Mouse (Mus musculus) lung, postnatal 0 days (tissue): ENCODE measurements at regions not wholly inside any gene's neighbourhood (a gene's known extent, or its start where the extent isn't known, plus 50 kb on each side); places are given as distances from the start of the nearest gene placed in this dataset.

Experiments used
- CTCF ChIP-seq: IDR thresholded peaks from 2 replicates; pipeline ENCODE4 v1.5.1; 2016; ENCODE audit warnings: antibody characterized with exemption, mild to moderate bottlenecking
- EP300 ChIP-seq: IDR thresholded peaks from 2 replicates; pipeline ENCODE4 v1.6.1; 2016; ENCODE audit warnings: antibody characterized with exemption, mild to moderate bottlenecking, control low read depth

- no peak for TF ChIP-seq CTCF
- no peak for TF ChIP-seq EP300
Observed at GRCm38 (mm10) chr8:51479406-51479805, 2032.1 kb upstream of the Aga start.
